Mouse (Mus musculus): ENCODE results near the gene Clic1. TPM values are rescaled to one million over a fixed set of nuclear protein-coding genes. Genes with fewer than 3 reads are reported as not detected.

Clic1 gene
- total RNA-seq, 2 experiments from 2014 or later: 9.2 to 9.6 TPM

GRCm38 (mm10) chr17:35051156-35052086 is 1.7 kb downstream of the Clic1 start:
- DNase-seq (ENCODE audit: low spot score in 2 of 2): no peak
- TF ChIP-seq CTCF (conservative IDR thresholded peaks at IDR 0.05): no peak
- H3K4me3 ChIP-seq: peak overlapping the region; percentile 43
- H3K27ac ChIP-seq: peak overlapping the region; percentile 82

- Histone ChIP-seq H3K27ac (peak overlapping the region; percentile 82; the same call in 1 of the 2 replicates), H3K4me3 (no peak overlapping the region)
- no peak for TF ChIP-seq CTCF (conservative IDR thresholded peaks at IDR 0.05)
- DNase-seq (ENCODE audit: low spot score in 2 of 2): no peak
These were observed 2.6 kb downstream of the Clic1 start for GRCm38 (mm10) chr17:35052271-35052798.

GRCm38 (mm10) chr17:35055691-35056495 is 6.1 kb downstream of the Clic1 start:
- H3K27ac ChIP-seq: no peak overlapping the region
- no peak for DNase-seq (ENCODE audit: low spot score in 2 of 2)
- no peak overlapping the region for H3K4me3 ChIP-seq
- no peak for TF ChIP-seq CTCF (conservative IDR thresholded peaks at IDR 0.05)

GRCm38 (mm10) chr17:35057090-35057489 is 7.3 kb downstream of the Clic1 start:
- DNase-seq (ENCODE audit: low spot score in 2 of 2): no peak

GRCm38 (mm10) chr17:35058316-35058715 is 8.6 kb downstream of the Clic1 start:
- TF ChIP-seq CTCF (conservative IDR thresholded peaks at IDR 0.05): no peak
- no peak for DNase-seq (ENCODE audit: low spot score in 2 of 2)
- H3K4me3 ChIP-seq: no peak overlapping the region
- H3K27ac ChIP-seq: no peak overlapping the region

More at GRCm38 (mm10) chr17:35057090-35057489, 7.3 kb downstream of the Clic1 start:
- Histone ChIP-seq H3K4me3 (no peak overlapping the region), H3K27ac (no peak overlapping the region)
- no peak for TF ChIP-seq CTCF (conservative IDR thresholded peaks at IDR 0.05)

- Histone ChIP-seq H3K27ac (peak within 1 kb of the TSS; percentile 69), H3K4me3 (peak within 1 kb of the TSS; percentile 62)
- peak; percentile 62 to 73 for DNase-seq (ENCODE audit: low spot score in 2 of 2)
- TF ChIP-seq CTCF (conservative IDR thresholded peaks at IDR 0.05): peak; percentile 83
These were observed 9.4 kb downstream of the Clic1 start, which contains the start of gene Ddah2 for GRCm38 (mm10) chr17:35058911-35059892. Gene Ddah2, plus strand, starts transcription at chr17:35059035.

- peak overlapping the region; percentile 62 for H3K4me3 ChIP-seq
- H3K27ac ChIP-seq: no peak overlapping the region
- DNase-seq (ENCODE audit: low spot score in 2 of 2): no peak
- TF ChIP-seq CTCF (conservative IDR thresholded peaks at IDR 0.05): no peak
These were observed 10.3 kb downstream of the Clic1 start for GRCm38 (mm10) chr17:35060071-35060470.

- H3K4me3 ChIP-seq: no peak overlapping the region
- no peak overlapping the region for H3K27ac ChIP-seq
- no peak for DNase-seq (ENCODE audit: low spot score in 2 of 2)
- TF ChIP-seq CTCF (conservative IDR thresholded peaks at IDR 0.05): no peak
These were observed 11.1 kb downstream of the Clic1 start for GRCm38 (mm10) chr17:35060737-35061297.

- no peak for TF ChIP-seq CTCF (conservative IDR thresholded peaks at IDR 0.05)
- Histone ChIP-seq H3K4me3 (no peak overlapping the region), H3K27ac (no peak overlapping the region)
- no peak for DNase-seq (ENCODE audit: low spot score in 2 of 2)
These were observed 11.5 kb downstream of the Clic1 start for GRCm38 (mm10) chr17:35061299-35061698.

GRCm38 (mm10) chr17:35063466-35063865 is 13.7 kb downstream of the Clic1 start:
- no peak overlapping the region for H3K4me3 ChIP-seq
- no peak overlapping the region for H3K27ac ChIP-seq
- TF ChIP-seq CTCF (conservative IDR thresholded peaks at IDR 0.05): no peak
- DNase-seq (ENCODE audit: low spot score in 2 of 2): no peak

GRCm38 (mm10) chr17:35064378-35064877 is 14.7 kb downstream of the Clic1 start:
- H3K27ac ChIP-seq: no peak overlapping the region
- no peak for TF ChIP-seq CTCF (conservative IDR thresholded peaks at IDR 0.05)
- no peak for DNase-seq (ENCODE audit: low spot score in 2 of 2)
- H3K4me3 ChIP-seq: no peak overlapping the region
